Mouse (Mus musculus): ENCODE results near the gene Trim10. TPM values are rescaled to one million over a fixed set of nuclear protein-coding genes. Genes with fewer than 3 reads are reported as not detected.

Gene Trim10
- polyA plus RNA-seq, 1 experiment from 2014 or later: 1.1 TPM

DNA sequence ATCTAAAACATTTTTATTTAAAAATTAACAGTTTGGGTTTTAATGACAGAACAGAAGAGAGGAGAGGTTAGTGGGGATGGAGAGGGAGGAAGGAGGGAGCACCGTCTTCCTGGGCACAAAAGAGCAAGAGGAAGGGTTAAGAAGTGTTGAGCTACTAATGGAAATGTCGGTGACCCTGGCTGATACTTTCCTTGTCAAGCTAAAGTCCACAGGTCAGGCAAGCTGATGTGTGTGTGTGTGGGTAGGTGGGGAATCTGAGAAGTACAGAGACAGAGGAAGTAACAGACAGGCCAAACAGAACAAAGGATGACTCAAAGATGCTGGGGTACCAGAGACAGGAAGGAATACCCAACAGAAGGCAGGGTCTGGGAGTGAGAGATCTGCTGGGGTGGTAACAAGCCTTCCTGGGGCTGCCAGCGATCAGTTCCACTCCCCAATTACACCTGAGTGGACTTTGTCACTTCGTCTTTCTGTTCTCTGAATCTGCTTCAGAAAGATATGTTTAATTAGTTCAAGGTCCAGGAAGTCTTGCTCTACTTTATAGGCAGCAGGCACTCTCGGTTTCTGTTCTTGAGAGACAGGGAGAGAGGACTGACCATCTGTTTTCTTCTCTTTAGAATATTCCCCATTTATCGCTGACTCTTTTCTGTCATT lies 28.3 kb downstream of the Trim10 start, which contains the start of gene Trim31:
TSS of gene Trim31 (plus strand) at position 567 of the 654 bp plus-strand sequence.
- Histone ChIP-seq H3K27ac (ENCODE audit: low read depth, low read length) (no peak within 1 kb of the TSS), H3K4me2 (ENCODE audit: low read depth, low read length) (no peak within 1 kb of the TSS), H3K36me3 (ENCODE audit: control insufficient read depth, insufficient read depth, low read length) (no peaks in the 10 kb centered on the region), H3K4me1 (ENCODE audit: control insufficient read depth, insufficient read depth, low read length) (no peaks in the 10 kb centered on the region), H3K27me3 (ENCODE audit: control insufficient read depth, insufficient read depth, low read length) (no peaks in the 10 kb centered on the region), H3K9me3 (ENCODE audit: control insufficient read depth, low read length) (no peaks in the 10 kb centered on the region), H3K4me3 (ENCODE audit: low read depth, low read length) (no peak within 1 kb of the TSS), H3K9ac (replicated peaks; ENCODE audit: low read depth, low read length) (no peak within 1 kb of the TSS)
- ATAC-seq (ENCODE audit: low read depth): no peak
- 75% methylated on average over 6 of the region's 6 CpGs for WGBS

DNA sequence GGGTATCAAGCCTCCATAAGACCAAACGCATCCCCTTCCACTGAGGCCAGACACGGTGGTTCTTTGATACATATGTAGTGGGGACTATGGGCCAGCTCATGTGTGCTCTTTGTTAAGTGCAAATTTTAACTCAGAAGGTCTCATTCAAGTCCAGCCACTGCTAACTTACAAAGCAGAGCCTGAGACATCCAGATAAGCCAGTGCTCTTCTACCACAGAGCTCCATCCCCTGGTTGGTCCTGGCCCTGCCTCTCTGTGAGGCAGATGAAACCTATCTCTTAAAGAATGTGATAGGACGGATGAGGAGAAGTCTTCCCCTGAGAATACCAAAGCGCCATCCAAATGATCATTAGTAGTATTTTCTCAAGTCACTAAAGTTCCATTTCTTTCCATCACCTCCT lies 30.0 kb downstream of the Trim10 start:
- Histone ChIP-seq H3K9me3 (ENCODE audit: control insufficient read depth, low read length) (no peaks in the 10 kb centered on the region), H3K9ac (replicated peaks; ENCODE audit: low read depth, low read length) (no peak overlapping the region), H3K4me1 (ENCODE audit: control insufficient read depth, insufficient read depth, low read length) (no peaks in the 10 kb centered on the region), H3K36me3 (ENCODE audit: control insufficient read depth, insufficient read depth, low read length) (no peaks in the 10 kb centered on the region), H3K4me3 (ENCODE audit: low read depth, low read length) (no peak overlapping the region), H3K27me3 (ENCODE audit: control insufficient read depth, insufficient read depth, low read length) (no peaks in the 10 kb centered on the region), H3K4me2 (ENCODE audit: low read depth, low read length) (no peak overlapping the region), H3K27ac (ENCODE audit: low read depth, low read length) (no peak overlapping the region)
- WGBS: 90% methylated on average over 4 of the region's 4 CpGs
- ATAC-seq (ENCODE audit: low read depth): no peak

DNA sequence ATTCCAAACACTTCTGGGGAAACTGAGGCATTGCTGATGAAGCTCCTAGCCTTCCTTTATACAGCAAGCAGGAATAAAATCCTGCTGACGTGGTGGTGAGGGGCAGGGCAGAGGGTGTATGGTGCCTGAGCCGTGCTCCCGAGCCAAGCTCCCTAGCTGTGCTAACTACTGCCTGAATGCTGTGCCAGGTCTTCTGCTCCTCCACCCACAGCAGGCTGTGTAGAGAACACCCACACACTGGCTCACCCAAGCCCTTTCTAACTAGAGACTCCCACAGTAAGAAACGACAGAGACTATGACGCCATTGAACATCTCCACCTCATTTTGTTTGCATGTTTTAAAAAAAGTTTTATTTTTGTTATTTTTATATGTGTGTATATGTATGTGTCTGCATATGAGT lies 30.6 kb downstream of the Trim10 start:
- Histone ChIP-seq H3K27ac (ENCODE audit: low read depth, low read length) (no peak overlapping the region), H3K9ac (replicated peaks; ENCODE audit: low read depth, low read length) (no peak overlapping the region), H3K4me2 (ENCODE audit: low read depth, low read length) (no peak overlapping the region), H3K36me3 (ENCODE audit: control insufficient read depth, insufficient read depth, low read length) (no peaks in the 10 kb centered on the region), H3K4me1 (ENCODE audit: control insufficient read depth, insufficient read depth, low read length) (no peaks in the 10 kb centered on the region), H3K4me3 (ENCODE audit: low read depth, low read length) (no peak overlapping the region), H3K27me3 (ENCODE audit: control insufficient read depth, insufficient read depth, low read length) (no peaks in the 10 kb centered on the region), H3K9me3 (ENCODE audit: control insufficient read depth, low read length) (no peaks in the 10 kb centered on the region)
- ATAC-seq (ENCODE audit: low read depth): no peak
- WGBS: 87% methylated on average over 5 of the region's 5 CpGs

DNA sequence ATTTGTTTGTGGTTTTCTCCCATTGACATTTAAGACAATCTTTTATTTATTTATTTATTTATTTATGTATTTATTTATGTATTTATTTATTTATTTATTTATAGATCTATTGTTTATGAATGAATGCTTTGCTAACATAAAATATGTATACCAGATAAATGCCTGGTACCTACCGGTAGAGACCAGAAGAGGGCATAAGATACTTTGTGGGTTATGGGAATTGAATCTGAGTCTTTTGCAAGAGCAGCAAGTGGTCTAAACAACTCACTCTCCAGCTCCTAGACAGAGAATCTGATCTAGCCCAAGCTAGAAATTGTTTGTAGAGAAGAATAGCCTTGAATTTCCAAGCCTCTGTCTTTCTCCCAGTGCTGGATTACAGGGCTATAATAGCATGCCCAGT lies 31.3 kb downstream of the Trim10 start:
- H3K36me3 ChIP-seq (ENCODE audit: control insufficient read depth, insufficient read depth, low read length): no peaks in the 10 kb centered on the region
- H3K9me3 ChIP-seq (ENCODE audit: control insufficient read depth, low read length): no peaks in the 10 kb centered on the region

DNA sequence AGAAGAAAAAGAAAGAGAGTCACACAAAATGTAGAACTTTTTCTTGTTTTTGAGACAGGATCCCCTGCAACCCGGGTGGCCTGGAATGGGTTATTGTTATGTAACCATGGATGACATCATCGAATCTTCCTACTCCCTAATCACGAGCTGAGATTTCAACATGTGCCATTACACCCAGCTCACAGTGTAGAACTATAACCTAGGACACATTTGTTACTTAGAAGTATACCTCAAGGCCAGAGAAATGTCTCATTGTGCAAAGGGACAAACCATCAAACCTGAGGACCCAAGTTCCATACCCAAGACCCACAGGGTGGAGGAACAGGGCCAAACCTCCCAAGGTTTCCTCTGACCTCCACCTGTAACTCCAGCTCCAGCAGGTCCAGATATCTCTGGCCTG lies 34.3 kb downstream of the Trim10 start:
- Histone ChIP-seq H3K27ac (ENCODE audit: low read depth, low read length) (no peak overlapping the region), H3K4me1 (ENCODE audit: control insufficient read depth, insufficient read depth, low read length) (no peaks in the 10 kb centered on the region), H3K9ac (replicated peaks; ENCODE audit: low read depth, low read length) (no peak overlapping the region), H3K4me3 (ENCODE audit: low read depth, low read length) (no peak overlapping the region), H3K9me3 (ENCODE audit: control insufficient read depth, low read length) (no peaks in the 10 kb centered on the region), H3K27me3 (ENCODE audit: control insufficient read depth, insufficient read depth, low read length) (no peaks in the 10 kb centered on the region), H3K4me2 (ENCODE audit: low read depth, low read length) (no peak overlapping the region), H3K36me3 (ENCODE audit: control insufficient read depth, insufficient read depth, low read length) (no peaks in the 10 kb centered on the region)
- no peak for ATAC-seq (ENCODE audit: low read depth)
- WGBS: 82% methylated on average over 3 of the region's 3 CpGs

More for the DNA sequence above, 31.3 kb downstream of the Trim10 start:
- H3K4me2 ChIP-seq (ENCODE audit: low read depth, low read length): no peak overlapping the region
- H3K27me3 ChIP-seq (ENCODE audit: control insufficient read depth, insufficient read depth, low read length): no peaks in the 10 kb centered on the region
- no peak for ATAC-seq (ENCODE audit: low read depth)
- 33% methylated on average over 1 of the region's 1 CpGs for WGBS
- no peak overlapping the region for H3K27ac ChIP-seq (ENCODE audit: low read depth, low read length)
- H3K9ac ChIP-seq (replicated peaks; ENCODE audit: low read depth, low read length): no peak overlapping the region
- H3K4me1 ChIP-seq (ENCODE audit: control insufficient read depth, insufficient read depth, low read length): no peaks in the 10 kb centered on the region
- no peak overlapping the region for H3K4me3 ChIP-seq (ENCODE audit: low read depth, low read length)

DNA sequence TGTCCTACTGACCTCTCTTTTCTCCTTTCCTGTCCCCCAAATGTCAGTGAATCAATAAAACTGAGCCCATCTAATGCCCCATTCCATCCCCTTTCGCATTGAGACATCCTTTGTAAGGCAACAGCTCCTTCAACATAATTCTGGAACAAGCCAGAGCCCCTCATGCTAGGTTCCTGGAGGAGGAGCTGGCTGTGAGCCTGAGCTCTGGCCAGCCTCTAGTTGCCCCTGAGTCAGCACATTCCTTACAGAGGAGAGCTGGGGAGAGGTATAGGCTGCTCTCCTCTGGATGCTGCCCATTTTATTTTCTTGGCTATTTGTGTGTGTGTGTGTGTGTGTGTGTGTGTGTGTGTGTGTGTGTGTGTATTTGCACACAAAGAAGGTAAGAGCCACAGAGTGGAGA lies 38.9 kb downstream of the Trim10 start:
- no peaks in the 10 kb centered on the region for H3K27me3 ChIP-seq (ENCODE audit: control insufficient read depth, insufficient read depth, low read length)
- H3K4me3 ChIP-seq (ENCODE audit: low read depth, low read length): no peak overlapping the region
- no peaks in the 10 kb centered on the region for H3K9me3 ChIP-seq (ENCODE audit: control insufficient read depth, low read length)
- H3K9ac ChIP-seq (replicated peaks; ENCODE audit: low read depth, low read length): no peak overlapping the region
- no peak for ATAC-seq (ENCODE audit: low read depth)
- no peak overlapping the region for H3K4me2 ChIP-seq (ENCODE audit: low read depth, low read length)
- 65% methylated on average over 1 of the region's 1 CpGs for WGBS
- H3K36me3 ChIP-seq (ENCODE audit: control insufficient read depth, insufficient read depth, low read length): no peaks in the 10 kb centered on the region
- H3K27ac ChIP-seq (ENCODE audit: low read depth, low read length): no peak overlapping the region
- no peaks in the 10 kb centered on the region for H3K4me1 ChIP-seq (ENCODE audit: control insufficient read depth, insufficient read depth, low read length)

DNA sequence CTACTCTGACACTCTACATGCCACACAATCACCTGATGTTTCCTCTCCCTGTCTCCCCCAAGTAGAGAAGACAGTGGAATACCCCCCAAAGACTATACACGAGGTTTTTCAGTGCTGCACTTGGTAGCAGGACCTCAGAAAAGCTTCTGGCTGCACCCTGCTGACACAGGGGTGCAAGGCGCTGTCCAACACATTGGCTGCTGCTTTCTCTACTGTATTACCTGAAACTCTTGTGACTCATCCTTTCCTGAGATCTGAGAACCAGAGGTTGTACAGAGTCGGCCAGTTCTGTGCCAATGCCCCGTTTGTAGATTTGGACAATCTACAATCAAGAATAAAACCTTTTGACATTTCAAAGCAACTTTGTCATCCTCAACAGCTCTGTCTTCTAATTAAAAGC lies 40.4 kb downstream of the Trim10 start:
- Histone ChIP-seq H3K4me3 (ENCODE audit: low read depth, low read length) (no peak overlapping the region), H3K27ac (ENCODE audit: low read depth, low read length) (no peak overlapping the region), H3K4me2 (ENCODE audit: low read depth, low read length) (no peak overlapping the region), H3K36me3 (ENCODE audit: control insufficient read depth, insufficient read depth, low read length) (no peaks in the 10 kb centered on the region), H3K9ac (replicated peaks; ENCODE audit: low read depth, low read length) (no peak overlapping the region), H3K27me3 (ENCODE audit: control insufficient read depth, insufficient read depth, low read length) (no peaks in the 10 kb centered on the region), H3K9me3 (ENCODE audit: control insufficient read depth, low read length) (no peaks in the 10 kb centered on the region), H3K4me1 (ENCODE audit: control insufficient read depth, insufficient read depth, low read length) (no peaks in the 10 kb centered on the region)
- 65% methylated on average over 4 of the region's 4 CpGs for WGBS
- ATAC-seq (ENCODE audit: low read depth): no peak

DNA sequence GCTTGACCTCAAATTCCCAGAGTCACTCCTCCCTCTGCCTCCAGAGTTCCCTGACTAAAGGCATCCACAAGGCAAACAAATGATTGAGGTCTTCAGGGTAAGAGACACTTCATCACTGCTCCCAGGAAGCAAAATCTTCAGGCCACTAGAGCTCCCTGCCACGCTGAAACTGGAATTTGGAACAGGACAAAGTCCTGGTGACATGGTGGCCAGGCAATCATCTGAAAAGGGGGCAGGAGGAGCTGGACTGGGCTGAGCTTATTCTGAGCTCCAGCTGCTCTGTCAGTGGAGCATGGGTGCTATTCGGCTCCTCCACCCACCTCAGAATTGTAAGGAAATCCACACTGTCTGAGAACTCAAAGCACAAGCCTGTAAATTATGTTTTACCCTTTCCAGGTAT lies 42.7 kb downstream of the Trim10 start:
- no peak for ATAC-seq (ENCODE audit: low read depth)
- H3K4me2 ChIP-seq (ENCODE audit: low read depth, low read length): no peak overlapping the region
- H3K36me3 ChIP-seq (ENCODE audit: control insufficient read depth, insufficient read depth, low read length): no peaks in the 10 kb centered on the region
- H3K27me3 ChIP-seq (ENCODE audit: control insufficient read depth, insufficient read depth, low read length): no peaks in the 10 kb centered on the region
- H3K9ac ChIP-seq (replicated peaks; ENCODE audit: low read depth, low read length): no peak overlapping the region
- H3K4me1 ChIP-seq (ENCODE audit: control insufficient read depth, insufficient read depth, low read length): no peaks in the 10 kb centered on the region
- no peak overlapping the region for H3K27ac ChIP-seq (ENCODE audit: low read depth, low read length)
- 80% methylated on average over 2 of the region's 2 CpGs for WGBS
- no peaks in the 10 kb centered on the region for H3K9me3 ChIP-seq (ENCODE audit: control insufficient read depth, low read length)
- H3K4me3 ChIP-seq (ENCODE audit: low read depth, low read length): no peak overlapping the region

DNA sequence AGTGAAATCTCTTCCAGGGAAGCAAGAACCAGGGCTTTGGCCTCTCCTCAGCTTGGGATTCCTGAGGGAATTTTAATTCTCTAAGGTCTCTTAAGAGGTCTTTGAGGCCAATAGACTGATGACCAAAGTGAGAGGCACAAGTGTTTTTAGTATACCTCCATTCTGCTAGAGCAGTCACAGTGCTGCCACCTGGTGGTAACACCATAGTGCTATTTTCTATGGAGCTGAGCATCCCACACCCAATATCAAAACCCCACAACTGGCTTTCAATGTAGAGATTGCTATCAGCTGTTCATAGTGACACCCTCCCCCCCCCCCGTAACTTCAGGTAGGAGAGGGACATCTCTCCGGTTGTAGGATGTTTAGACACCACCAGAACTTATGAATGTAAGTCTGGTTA lies 44.7 kb downstream of the Trim10 start:
- 18% methylated on average over 2 of the region's 2 CpGs for WGBS
- no peaks in the 10 kb centered on the region for H3K36me3 ChIP-seq (ENCODE audit: control insufficient read depth, insufficient read depth, low read length)
- no peak overlapping the region for H3K27ac ChIP-seq (ENCODE audit: low read depth, low read length)
- no peaks in the 10 kb centered on the region for H3K4me1 ChIP-seq (ENCODE audit: control insufficient read depth, insufficient read depth, low read length)
- no peak overlapping the region for H3K4me2 ChIP-seq (ENCODE audit: low read depth, low read length)
- H3K4me3 ChIP-seq (ENCODE audit: low read depth, low read length): no peak overlapping the region
- ATAC-seq (ENCODE audit: low read depth): 0 out of 2 replicates have a peak, but pooled peaks have one; percentile 51
- no peaks in the 10 kb centered on the region for H3K9me3 ChIP-seq (ENCODE audit: control insufficient read depth, low read length)
- no peaks in the 10 kb centered on the region for H3K27me3 ChIP-seq (ENCODE audit: control insufficient read depth, insufficient read depth, low read length)
- H3K9ac ChIP-seq (replicated peaks; ENCODE audit: low read depth, low read length): no peak overlapping the region

Measured in neural tube, embryonic 14.5 days (tissue).